Mouse (Mus musculus) erythroblast, embryonic 14.5 days (primary cell): ENCODE data around the gene Pkp2. TPM values are rescaled to one million over a fixed set of nuclear protein-coding genes. Genes with fewer than 3 reads are reported as not detected.
A peak's percentile ranks its signal among the peaks of the same experiment; 100 is the strongest.

Source experiments
- H3K27me3 ChIP-seq: 2 replicates; pipeline ENCODE4 v1.6.1; 2012; ENCODE audit warnings: inconsistent platforms; ENCODE audit not compliant: control insufficient read depth
- H3K36me3 ChIP-seq: 2 replicates; pipeline ENCODE4 v1.6.1; 2012; ENCODE audit warnings: mild to moderate bottlenecking, inconsistent platforms; ENCODE audit not compliant: control insufficient read depth
- H3K4me1 ChIP-seq: 2 replicates; pipeline ENCODE4 v1.6.1; 2012; ENCODE audit warnings: inconsistent platforms; ENCODE audit not compliant: control insufficient read depth
- H3K4me3 ChIP-seq: replicated peaks from 2 replicates; pipeline ENCODE3; 2012; ENCODE audit warnings: moderate library complexity, mild to moderate bottlenecking, inconsistent platforms
- H3K9me3 ChIP-seq: 2 replicates; pipeline ENCODE4 v1.6.1; 2012; ENCODE audit warnings: low read length, inconsistent platforms, mixed read lengths; ENCODE audit not compliant: control insufficient read depth
- GATA1 ChIP-seq: IDR thresholded peaks from 2 replicates; pipeline ENCODE4 v1.6.1; 2012; ENCODE audit warnings: low read length, inconsistent platforms, mixed read lengths
- TAL1 ChIP-seq: IDR thresholded peaks from 3 replicates; pipeline ENCODE4 v1.6.1; 2012; ENCODE audit warnings: low read length, inconsistent platforms, mixed read lengths
- polyA plus RNA-seq: library from polyadenylated mRNA; stranded (reverse); fragments of >175 nt; gene quantifications from 2 replicates; pipeline ENCODE4 v1.2.3, GENCODE M21; 2012

Gene Pkp2
- polyA plus RNA-seq, 1 experiment, result not detected

DNA sequence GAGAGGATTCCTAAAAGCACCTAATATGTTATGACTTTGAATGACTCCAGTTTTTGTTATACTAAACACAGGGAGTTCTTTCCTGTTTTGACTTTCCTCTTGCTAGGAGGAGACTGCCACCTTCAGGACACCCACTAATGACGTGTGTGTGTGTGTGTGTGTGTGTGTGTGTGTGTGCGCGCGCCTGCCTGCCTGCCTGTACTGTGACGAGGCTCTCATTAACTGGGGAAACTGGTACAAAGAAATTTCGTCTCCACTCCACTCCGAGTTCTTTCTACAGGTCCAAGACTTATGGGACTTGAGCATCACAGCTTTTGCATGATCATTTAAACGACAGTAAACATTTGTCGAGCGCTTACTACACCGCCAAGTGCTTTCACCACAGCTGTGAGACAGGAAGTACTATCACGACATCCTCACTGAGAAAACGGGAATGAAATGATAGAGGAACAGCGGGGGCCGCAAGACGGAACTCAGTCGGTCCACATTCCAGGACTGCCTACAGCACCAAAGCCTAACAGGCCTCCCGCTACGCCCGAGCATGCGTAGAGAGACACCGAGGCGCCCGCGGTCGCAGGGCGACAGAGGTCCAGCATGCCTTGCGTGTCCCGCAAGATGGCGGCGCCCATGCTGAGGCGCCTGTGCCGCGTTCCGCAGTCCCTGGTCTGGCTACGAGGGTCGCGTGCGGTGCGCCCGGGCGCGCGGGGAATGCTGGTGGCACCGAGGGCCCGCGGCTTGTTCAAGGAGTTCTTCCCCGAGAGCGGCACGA is 89.4 kb downstream of the Pkp2 start, which contains the start of gene Yars2:
Yars2 (plus strand) TSS at position 597 of the 769 bp plus-strand sequence.
- Histone ChIP-seq H3K9me3 (no peaks in the 10 kb centered on the region), H3K4me1 (peaks cover 24% of the 10 kb centered on the region), H3K27me3 (peaks cover 3% of the 10 kb centered on the region), H3K4me3 (peak within 1 kb of the TSS; percentile 97), H3K36me3 (peaks cover 18% of the 10 kb centered on the region)
- TF ChIP-seq TAL1 (no peak), GATA1 (no peak)

DNA sequence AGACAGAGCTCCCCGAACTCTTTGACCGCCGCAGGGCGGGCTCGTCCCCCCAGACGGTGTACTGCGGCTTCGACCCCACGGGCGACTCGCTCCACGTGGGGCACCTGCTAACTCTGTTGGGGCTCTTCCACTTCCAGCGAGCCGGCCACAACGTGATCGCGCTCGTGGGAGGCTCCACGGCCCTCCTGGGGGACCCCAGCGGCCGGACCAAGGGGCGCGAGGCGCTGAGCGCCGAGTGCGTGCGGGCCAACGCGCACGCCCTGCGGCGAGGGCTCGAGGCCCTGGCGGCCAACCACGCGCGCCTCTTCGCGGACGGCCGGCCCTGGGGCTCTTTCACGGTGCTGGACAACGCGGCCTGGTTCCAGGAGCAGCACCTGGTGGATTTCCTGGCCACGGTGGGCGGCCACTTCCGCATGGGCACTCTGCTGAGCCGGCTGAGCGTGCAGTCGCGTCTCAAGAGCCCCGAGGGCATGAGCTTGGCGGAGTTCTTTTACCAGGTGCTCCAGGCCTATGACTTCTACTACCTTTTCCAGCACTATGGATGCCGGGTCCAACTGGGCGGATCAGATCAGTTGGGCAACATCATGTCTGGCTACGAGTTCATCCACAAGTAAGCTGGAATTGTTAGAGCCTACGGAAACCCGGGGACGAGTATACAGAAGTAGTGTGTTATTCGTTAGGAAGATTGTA is 90.2 kb downstream of the Pkp2 start:
- H3K27me3 ChIP-seq, result peaks cover 3% of the 10 kb centered on the region
- TF ChIP-seq GATA1 (no peak), TAL1 (no peak)
- no peaks in the 10 kb centered on the region for H3K9me3 ChIP-seq
- H3K36me3 ChIP-seq, result peaks cover 26% of the 10 kb centered on the region
- peaks cover 24% of the 10 kb centered on the region for H3K4me1 ChIP-seq
- H3K4me3 ChIP-seq, result peak overlapping the region; percentile 97

DNA sequence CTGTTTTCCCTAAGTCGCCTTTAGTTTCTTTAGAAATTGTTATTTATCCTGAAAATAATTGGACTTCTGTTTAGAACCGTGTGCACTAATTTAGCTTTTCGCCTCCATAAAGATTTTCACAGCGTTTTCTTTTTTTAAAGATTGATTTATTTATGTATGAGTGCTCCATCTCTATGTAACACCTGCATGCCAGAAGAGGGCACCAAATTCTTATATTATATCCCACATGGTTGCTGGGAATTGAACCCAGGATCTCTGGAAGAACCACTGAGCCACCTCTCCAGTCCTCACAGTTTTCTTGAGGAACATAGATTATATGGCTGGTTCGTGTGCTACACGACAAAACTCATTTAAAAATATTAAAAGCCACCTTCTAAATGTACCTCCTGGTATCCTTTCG is 90.8 kb downstream of the Pkp2 start:
- Histone ChIP-seq H3K4me3 (peak overlapping the region; percentile 97), H3K36me3 (peaks cover 28% of the 10 kb centered on the region), H3K9me3 (no peaks in the 10 kb centered on the region), H3K27me3 (peaks cover 3% of the 10 kb centered on the region), H3K4me1 (peaks cover 24% of the 10 kb centered on the region)
- TF ChIP-seq GATA1, result no peak
- no peak for TF ChIP-seq TAL1

DNA sequence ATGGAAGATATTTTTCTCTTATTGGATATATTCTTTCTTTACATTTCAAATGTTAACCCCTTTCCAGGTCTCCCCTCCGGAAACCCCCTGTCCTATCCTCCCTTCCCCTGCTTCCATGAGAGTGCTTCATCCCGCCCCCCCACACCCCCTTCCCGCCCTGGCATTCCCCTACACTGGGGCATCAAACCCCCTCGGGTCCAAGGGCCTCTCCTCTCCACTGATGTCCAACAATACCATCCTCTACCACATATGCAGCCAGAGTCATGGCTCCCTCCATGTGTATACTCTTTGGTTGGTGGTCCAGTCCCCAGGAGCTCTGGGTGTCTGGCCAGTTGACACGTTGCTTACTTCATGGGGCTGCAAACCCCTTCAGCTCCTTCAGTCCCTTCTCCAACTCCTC is 98.2 kb downstream of the Pkp2 start:
- Histone ChIP-seq H3K4me3 (no peak overlapping the region), H3K36me3 (peaks cover 84% of the 10 kb centered on the region), H3K4me1 (no peaks in the 10 kb centered on the region), H3K9me3 (no peaks in the 10 kb centered on the region), H3K27me3 (no peaks in the 10 kb centered on the region)
- TF ChIP-seq GATA1 (no peak), TAL1 (no peak)

Other genes starting within 250 kb of the Pkp2 start
- 1.7 and 2.1 TPM in 2 replicates for gene Yars2, start 89.6 kb downstream of the Pkp2 start, polyA plus RNA-seq
- gene Dnm1l, start 145.6 kb downstream of the Pkp2 start, polyA plus RNA-seq, result 0.73 and 0.76 TPM in 2 replicates